Comparison of ENCODE assay signal across 17 mouse cellular contexts in the genomic region with DNA sequence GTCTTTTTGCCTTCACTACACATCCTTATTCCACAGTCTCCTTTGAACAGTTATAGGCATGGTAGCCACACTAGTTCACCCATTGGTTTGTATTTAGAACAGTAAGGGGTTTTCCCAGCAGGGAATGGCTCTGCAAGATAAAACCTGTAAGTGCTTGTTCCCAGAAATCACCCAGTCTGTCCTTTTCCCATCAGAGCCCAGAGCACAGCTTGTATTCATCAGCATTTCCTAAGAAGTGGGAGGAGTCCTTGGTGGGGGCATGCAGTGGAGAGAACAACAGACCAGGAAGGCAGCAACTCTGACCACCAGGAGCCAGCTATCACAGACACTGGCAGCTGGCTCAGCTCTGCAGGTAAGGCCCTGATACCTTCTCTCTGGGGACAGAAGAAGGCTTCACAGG. TPM values are rescaled to one million over a fixed set of nuclear protein-coding genes. Genes with fewer than 3 reads are reported as not detected.
DNase-seq lines count a peak whose midpoint lies in the region; ATAC-seq and TF ChIP-seq lines count a peak whose summit lies in the region.
"Had no signal": no experiment of that assay in that cellular context is flagged by ENCODE, and none has a peak within 500 bp of the region (broad histone marks: within the 10 kb centered on the region; RNA-seq: fewer than 3 reads in every experiment).

A gene (plus strand): TSS at position 260 of the 400 bp plus-strand sequence.

- no peak for ATAC-seq in hindbrain, embryonic 16.5 days
- ATAC-seq: forebrain, embryonic 16.5 days had no signal

- no peaks in the 10 kb centered on the region for H3K9me3 ChIP-seq in hindbrain, embryonic 10.5 days
- H3K9me3 ChIP-seq in hindbrain, embryonic 16.5 days (ENCODE audit: control insufficient read depth, low read length): no peaks in the 10 kb centered on the region
- H3K9me3 ChIP-seq: kidney, embryonic 15.5 days; neural tube, embryonic 13.5 days had no signal

- TF ChIP-seq POLR2A in thymus, adult 2 months (IDR thresholded peaks at IDR 0.05; ENCODE audit: control insufficient read depth, extremely low read depth, insufficient read depth, low read length, poor library complexity): no peak

- 0 out of 2 replicates have a peak within 1 kb of the TSS, but pooled peaks have one; percentile 40 for H3K27ac ChIP-seq in hindbrain, embryonic 10.5 days
- H3K27ac ChIP-seq in hindbrain, embryonic 16.5 days (ENCODE audit: low read depth, low read length): no peak within 1 kb of the TSS
- H3K27ac ChIP-seq in thymus, adult 2 months (ENCODE audit: control insufficient read depth, insufficient read depth, low read length): peak within 1 kb of the TSS; percentile 27
- H3K27ac ChIP-seq: kidney, embryonic 15.5 days; liver, embryonic 14.5 days; neural tube, embryonic 13.5 days had no signal

- no peak for DNase-seq in hindbrain, embryonic 10.5 days (ENCODE audit: low spot score)
- DNase-seq in thymus, adult 2 months: no peak
- DNase-seq in thymus, postnatal 25 days: no peak
- DNase-seq in WW6 (ENCODE audit: low read depth, low spot score): peak; percentile 16
- peak; percentile 27 for DNase-seq in lung, postnatal 36 days
- no peak for DNase-seq in spleen, adult 18-20 months
- DNase-seq in layer of hippocampus, adult 9-10 months (ENCODE audit: low spot score): no peak
- DNase-seq: adrenal gland, adult 8-10 months; cerebellum, adult 2 months; thymus, postnatal 14 days had no signal

- H3K4me1 ChIP-seq in hindbrain, embryonic 10.5 days (replicated peaks): peaks cover 26% of the 10 kb centered on the region; the same call in 1 of the 2 replicates
- H3K4me1 ChIP-seq in hindbrain, embryonic 16.5 days (ENCODE audit: control insufficient read depth, insufficient read depth, low read depth, low read length): no peaks in the 10 kb centered on the region
- H3K4me1 ChIP-seq in thymus, adult 2 months (replicated peaks; ENCODE audit: control insufficient read depth, insufficient read depth, low read length): no peaks in the 10 kb centered on the region
- H3K4me1 ChIP-seq: neural tube, embryonic 13.5 days had no signal

- no peak within 1 kb of the TSS for H3K9ac ChIP-seq in hindbrain, embryonic 16.5 days (ENCODE audit: low read depth, low read length)
- H3K9ac ChIP-seq: kidney, embryonic 15.5 days; liver, embryonic 14.5 days; neural tube, embryonic 13.5 days had no signal

- no peak within 1 kb of the TSS for H3K4me2 ChIP-seq in hindbrain, embryonic 16.5 days (ENCODE audit: low read length)
- H3K4me2 ChIP-seq: kidney, embryonic 15.5 days; neural tube, embryonic 13.5 days had no signal

- no peaks in the 10 kb centered on the region for H3K36me3 ChIP-seq in hindbrain, embryonic 10.5 days
- no peaks in the 10 kb centered on the region for H3K36me3 ChIP-seq in hindbrain, embryonic 16.5 days (ENCODE audit: control insufficient read depth, insufficient read depth, low read length)
- no peaks in the 10 kb centered on the region for H3K36me3 ChIP-seq in thymus, adult 2 months (ENCODE audit: control insufficient read depth, insufficient read depth, low read length)
- H3K36me3 ChIP-seq: kidney, embryonic 15.5 days; neural tube, embryonic 13.5 days had no signal

- TF ChIP-seq CTCF in thymus, adult 2 months (IDR thresholded peaks at IDR 0.05; ENCODE audit: borderline replicate concordance, control insufficient read depth, extremely low read depth, insufficient read depth, low read length, poor library complexity): no peak

- H3K27me3 ChIP-seq in hindbrain, embryonic 10.5 days (ENCODE audit: insufficient read depth, poor library complexity, severe bottlenecking): no peaks in the 10 kb centered on the region
- no peaks in the 10 kb centered on the region for H3K27me3 ChIP-seq in hindbrain, embryonic 16.5 days (replicated peaks; ENCODE audit: control insufficient read depth, insufficient read depth, low read length)
- no peaks in the 10 kb centered on the region for H3K27me3 ChIP-seq in thymus, adult 2 months (ENCODE audit: control insufficient read depth, insufficient read depth, low read length)
- H3K27me3 ChIP-seq: kidney, embryonic 15.5 days; neural tube, embryonic 13.5 days had no signal

- no peak within 1 kb of the TSS for H3K4me3 ChIP-seq in hindbrain, embryonic 10.5 days
- H3K4me3 ChIP-seq in hindbrain, embryonic 16.5 days (ENCODE audit: low read length): no peak within 1 kb of the TSS
- no peak within 1 kb of the TSS; the same call in 1 of the 2 replicates for H3K4me3 ChIP-seq in thymus, adult 2 months (ENCODE audit: control insufficient read depth, insufficient read depth, low read length)
- H3K4me3 ChIP-seq: kidney, embryonic 15.5 days; neural tube, embryonic 13.5 days had no signal

RNA-seq across cellular contexts. Expression of the gene that starts here (rescaled TPM):
- 0.34 TPM in 1 of 2 replicates, not detected in the other for polyA plus RNA-seq in hindbrain, embryonic 10.5 days (2016; fragmentation: Nextera tagmentation; extraction: Ambion mirVana)
- 0.09 TPM in 1 of 2 replicates, not detected in the other for polyA plus RNA-seq in hindbrain, embryonic 16.5 days (2015; fragmentation: Nextera tagmentation; extraction: Ambion mirVana)
- polyA plus RNA-seq in thymus, adult 2 months (2012; rRNA removed): 5.4 and 8.8 TPM in 2 replicates
- polyA plus RNA-seq: cerebellum, adult 2 months; cortical plate, adult 2 months; forebrain, embryonic 16.5 days; intestine, embryonic 14.5 days; neural tube, embryonic 13.5 days had no signal

Comparison
In these comparisons a context has a peak if more than half of its experiments do, and no peak if none do; other contexts are left out.
1. DNase-seq: peak in WW6 (single experiment) and lung, postnatal 36 days (single experiment); none in hindbrain, embryonic 10.5 days (single experiment), thymus, adult 2 months (single experiment), thymus, postnatal 25 days (single experiment), spleen, adult 18-20 months (0 of 2) and layer of hippocampus, adult 9-10 months (single experiment).